Mouse (Mus musculus) neutrophil, adult 5-6 weeks (primary cell): Measurements from ENCODE around the gene Gm20388. TPM values are rescaled to one million over a fixed set of nuclear protein-coding genes. Genes with fewer than 3 reads are reported as not detected.
"Not testable (repeated sequence)": the region's sequence is repeated elsewhere in the genome, so short reads cannot be mapped to it uniquely, and the experiment has no call there.

Source experiments
- ATAC-seq: fragments of 151-379, 151-347 bp; 2 replicates; pipeline ENCODE4 v1.8.0; 2017; ENCODE audit warnings: mild to moderate bottlenecking, moderate TSS enrichment; ENCODE audit not compliant: insufficient number of reproducible peaks, poor library complexity, low FRiP score, severe bottlenecking; ENCODE audit errors: extremely low read depth
- total RNA-seq: library from RNA; stranded (forward); fragments of 200-1000 nt; gene quantifications from 2 replicates; pipeline ENCODE4 v1.2.3, GENCODE M21; 2017

The Gm20388 gene
- total RNA-seq, 1 experiment from 2014 or later, result 10.8 TPM

- ATAC-seq, result no peak
These were observed 2713.4 kb downstream of the Gm20388 start for GRCm38 (mm10) chr8:122623844-122624642.

- no peak for ATAC-seq
These were observed 2714.0 kb downstream of the Gm20388 start for GRCm38 (mm10) chr8:122624653-122625052.

GRCm38 (mm10) chr8:122625811-122626210 is 2715.2 kb downstream of the Gm20388 start:
- no peak for ATAC-seq

GRCm38 (mm10) chr8:122626896-122627295 is 2716.3 kb downstream of the Gm20388 start:
- no peak for ATAC-seq

- no peak for ATAC-seq
These were observed 2718.7 kb downstream of the Gm20388 start for GRCm38 (mm10) chr8:122629388-122629787.

- no peak for ATAC-seq
These were observed 2720.1 kb downstream of the Gm20388 start for GRCm38 (mm10) chr8:122630696-122631095.

GRCm38 (mm10) chr8:122632134-122632533 is 2721.5 kb downstream of the Gm20388 start:
- not testable (repeated sequence) for ATAC-seq

- no peak for ATAC-seq
These were observed 2722.6 kb downstream of the Gm20388 start for GRCm38 (mm10) chr8:122633205-122633604.

- ATAC-seq, result no peak
These were observed 2725.5 kb downstream of the Gm20388 start for GRCm38 (mm10) chr8:122635878-122636802.

- ATAC-seq, result no peak
These were observed 2726.1 kb downstream of the Gm20388 start for GRCm38 (mm10) chr8:122636803-122637175.

- ATAC-seq, result no peak
These were observed 2726.6 kb downstream of the Gm20388 start for GRCm38 (mm10) chr8:122637230-122637629.

GRCm38 (mm10) chr8:122638601-122639000 is 2728.0 kb downstream of the Gm20388 start:
- ATAC-seq, result no peak

GRCm38 (mm10) chr8:122639521-122640248 is 2729.0 kb downstream of the Gm20388 start:
- ATAC-seq, result no peak

GRCm38 (mm10) chr8:122640825-122641224 is 2730.2 kb downstream of the Gm20388 start:
- ATAC-seq, result no peak

GRCm38 (mm10) chr8:122641406-122641805 is 2730.8 kb downstream of the Gm20388 start:
- ATAC-seq, result no peak

GRCm38 (mm10) chr8:122642071-122642470 is 2731.4 kb downstream of the Gm20388 start:
- no peak for ATAC-seq

- ATAC-seq, result no peak
These were observed 2733.7 kb downstream of the Gm20388 start for GRCm38 (mm10) chr8:122644175-122644954.

GRCm38 (mm10) chr8:122646337-122646736 is 2735.7 kb downstream of the Gm20388 start:
- ATAC-seq, result no peak
